8 mouse cellular contexts compared by ENCODE assay signal in genomic region chr7:27552931-27553513, GRCm38 (mm10). TPM values are rescaled to one million over a fixed set of nuclear protein-coding genes. Genes with fewer than 3 reads are reported as not detected.
DNase-seq lines count a peak whose midpoint lies in the region; ATAC-seq and TF ChIP-seq lines count a peak whose summit lies in the region.

Pld3 (minus strand) TSS chr7:27553218.
2310022A10Rik (plus strand) TSS chr7:27553233.

- H3K4me2 ChIP-seq in hindbrain, embryonic 13.5 days: peak within 1 kb of the TSS; percentile 84

- ATAC-seq in Patski: peak; percentile 99
- ATAC-seq in hindbrain, embryonic 13.5 days (ENCODE audit: low FRiP score): peak; percentile 99

- H3K4me3 ChIP-seq in hindbrain, embryonic 13.5 days: peak within 1 kb of the TSS; percentile 79

- H3K27me3 ChIP-seq in Patski: no peaks in the 10 kb centered on the region
- H3K27me3 ChIP-seq in hindbrain, embryonic 13.5 days: no peaks in the 10 kb centered on the region

- WGBS in hindbrain, embryonic 13.5 days: under 1% methylated on average over 41 of the region's 41 CpGs

- CTCF ChIA-PET in Patski (lab: Charles Lee): interaction anchor here (0.8 kb wide), 1 partner anchor 45 kb away, joined by 3 read pairs; no protein-coding TSS in a partner anchor

- H3K9ac ChIP-seq in hindbrain, embryonic 13.5 days: peak within 1 kb of the TSS; percentile 82

- H3K9me3 ChIP-seq in hindbrain, embryonic 13.5 days: no peaks in the 10 kb centered on the region

- TF ChIP-seq CTCF in Patski (IDR thresholded peaks at IDR 0.05): no peak

- in situ Hi-C loops in Patski (cut with MboI; ENCODE audit: low pct_unique_long_range_greater_than_20kb): no loop called here

- POLR2A ChIA-PET in Patski (lab: Charles Lee): interaction anchor here (0.9 to 1.0 kb wide), 2 partner anchors 9 to 27 kb away, joined by 3 read pairs; no protein-coding TSS in a partner anchor

- H3K4me1 ChIP-seq in hindbrain, embryonic 13.5 days (replicated peaks): peaks cover 21% of the 10 kb centered on the region

- peak within 1 kb of the TSS; percentile 52 for H3K27ac ChIP-seq in hindbrain, embryonic 13.5 days

- H3K36me3 ChIP-seq in hindbrain, embryonic 13.5 days: peaks cover 11% of the 10 kb centered on the region

- peak; percentile 63 for DNase-seq in Patski (ENCODE audit: low read depth, low spot score)
- DNase-seq in cerebellum, postnatal 14 days: peak; percentile 97 to 98
- DNase-seq in frontal cortex, postnatal 14 days (ENCODE audit: low spot score in 2 of 2): peak; percentile 94 to 97
- DNase-seq in layer of hippocampus, postnatal 25 days (ENCODE audit: extremely low spot score in 1 of 2, low spot score in 1 of 2): peak; percentile 83 to 93
- DNase-seq in lung, postnatal 25 days (ENCODE audit: low spot score): peak; percentile 99
- DNase-seq in retina, embryonic 14.5 days (ENCODE audit: low spot score): peak; percentile 94
- peak; percentile 97 for DNase-seq in thymus, postnatal 4 days

RNA-seq across cellular contexts. Expression of gene Pld3, which starts in this region (rescaled TPM):
- 148 TPM for polyA plus RNA-seq in Patski (2021)
- 126 TPM in 2 replicates for polyA plus RNA-seq in hindbrain, embryonic 13.5 days (2015; fragmentation: Nextera tagmentation; extraction: Ambion mirVana)
- 100 to 1,000 TPM; 625 to 635 TPM for total RNA-seq in layer of hippocampus, postnatal 25 days (2021)

RNA-seq across cellular contexts. Expression of gene 2310022A10Rik, which starts in this region (rescaled TPM):
- 13.6 TPM for polyA plus RNA-seq in Patski (2021)
- polyA plus RNA-seq in hindbrain, embryonic 13.5 days (2015; fragmentation: Nextera tagmentation; extraction: Ambion mirVana): 32.1 and 34.0 TPM in 2 replicates
- 10 to 100 TPM; 23.5 to 24.2 TPM for total RNA-seq in layer of hippocampus, postnatal 25 days (2021)

Comparison
In these comparisons a context has a peak if more than half of its experiments do, and no peak if none do; other contexts are left out.
1. Peak in every context shown above with its lines: DNase-seq, ATAC-seq, H3K4me3 ChIP-seq and H3K27ac ChIP-seq.